Mouse (Mus musculus) testis, adult 2 months (tissue): Measurements from ENCODE around the gene Dbh.

Experiments used
- CTCF ChIP-seq: fragments of 200-500 bp; IDR thresholded peaks from 2 replicates; pipeline ENCODE4 v1.5.1; 2012; ENCODE audit warnings: low read depth, mild to moderate bottlenecking, inconsistent platforms, low read length, moderate library complexity; ENCODE audit not compliant: control insufficient read depth, insufficient read depth, insufficient replicate concordance
- POLR2A ChIP-seq: fragments of 200-500 bp; IDR thresholded peaks from 2 replicates; pipeline ENCODE4 v1.6.1; 2012; ENCODE audit warnings: low read depth, mild to moderate bottlenecking, inconsistent platforms, low read length, moderate library complexity; ENCODE audit not compliant: control insufficient read depth

DNA sequence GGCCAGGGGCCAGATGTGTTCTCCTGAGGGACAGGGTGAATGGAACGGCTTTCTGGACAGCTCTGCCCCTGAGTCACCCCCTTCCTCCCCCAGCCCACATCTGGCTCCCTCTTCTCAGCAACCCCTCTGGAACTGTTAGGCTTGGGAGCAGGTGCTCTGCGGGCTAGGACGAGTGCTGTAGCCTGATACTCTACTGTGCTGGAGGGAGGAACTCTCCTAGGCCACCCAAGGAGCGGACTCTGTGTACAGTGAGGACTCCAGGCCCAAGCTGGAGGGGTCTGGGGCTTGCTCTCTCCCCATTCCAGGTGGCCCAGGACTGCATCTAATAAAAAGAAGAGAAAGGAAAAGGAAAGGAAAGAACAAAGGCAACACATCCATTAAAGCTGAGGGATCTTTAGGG lies 25.0 kb downstream of the Dbh start:
- TF ChIP-seq POLR2A (no peak), CTCF (no peak)
